Mouse (Mus musculus): ENCODE measurements around the gene Ormdl3.

The Ormdl3 gene

DNA sequence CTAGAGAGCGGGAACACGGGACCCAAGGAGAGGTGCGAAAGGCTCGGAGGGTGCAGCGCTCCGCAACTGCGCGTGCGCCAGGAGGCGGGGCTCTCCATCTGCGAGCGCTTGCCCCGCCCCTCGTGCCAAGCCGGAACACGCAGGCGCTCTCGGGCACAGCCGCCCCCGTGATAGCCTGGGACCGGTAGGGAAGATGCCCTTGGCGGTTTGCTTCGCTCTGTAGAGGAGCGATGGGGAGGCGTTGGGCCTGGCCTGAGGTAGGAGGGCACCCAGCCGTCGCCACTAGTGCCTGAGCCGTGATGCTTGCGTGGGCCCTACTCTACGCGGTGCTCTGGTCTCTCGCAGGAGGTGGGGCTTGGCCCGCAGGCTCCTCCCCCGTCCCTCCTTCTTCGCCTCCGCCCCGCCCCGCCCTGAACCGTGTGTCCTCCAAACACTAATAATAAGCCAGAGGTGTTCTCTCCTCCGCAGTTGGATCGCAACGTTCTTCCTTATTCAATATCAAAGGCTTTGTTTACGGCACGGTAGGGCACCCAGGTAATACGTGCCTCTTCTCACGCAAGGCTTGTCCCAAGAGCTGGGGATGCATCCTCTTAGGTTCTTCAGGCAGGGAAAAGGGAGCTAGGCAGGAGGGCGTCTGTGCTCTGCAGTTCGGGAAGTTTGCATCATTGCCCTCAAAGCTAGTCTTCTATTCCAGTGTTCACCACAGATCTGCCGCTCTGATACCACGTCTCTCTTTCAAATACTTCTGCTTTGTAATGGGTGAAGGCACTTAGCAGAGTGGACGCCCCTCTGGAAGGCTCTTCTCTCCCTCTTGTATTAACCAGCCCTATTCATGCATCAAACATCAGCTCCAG is 36.0 kb downstream of the Ormdl3 start, which contains the start of gene Zpbp2:
TSS of gene Zpbp2 (plus strand) at position 123 of the 854 bp plus-strand sequence.
- DNase-seq (ENCODE audit: low read depth, low spot score), result peak; percentile 92

DNA sequence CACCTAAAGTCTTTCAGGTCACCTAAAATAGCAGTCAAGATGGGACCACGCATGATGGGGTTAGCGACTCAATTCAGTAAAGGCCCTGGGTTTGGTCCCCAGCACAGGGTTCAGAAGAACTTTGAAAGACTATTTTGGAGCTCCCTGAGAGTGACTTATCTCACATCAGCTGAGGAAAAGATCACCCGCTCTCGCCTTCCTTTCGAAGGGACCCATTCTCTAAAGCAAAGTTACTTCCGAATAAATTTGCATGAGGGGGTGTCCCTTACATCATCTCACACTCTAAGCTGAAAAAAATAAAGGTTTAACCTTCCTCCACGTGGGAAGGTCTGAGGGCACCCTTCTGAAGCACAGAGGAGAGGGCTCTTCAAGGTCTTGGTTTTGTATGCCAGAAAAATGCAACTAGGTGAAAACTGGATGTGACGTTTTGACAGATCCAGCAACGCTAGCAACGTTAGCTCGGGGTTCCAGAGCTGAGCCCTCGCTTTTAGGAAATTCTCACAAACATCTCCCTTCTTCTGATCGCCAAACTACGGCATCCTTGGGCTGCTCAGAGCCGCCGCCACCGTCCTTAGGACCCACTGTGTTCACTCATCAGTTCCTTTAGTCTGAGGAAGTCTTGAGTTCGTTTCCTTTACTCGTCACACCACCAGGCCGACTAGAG is 36.7 kb downstream of the Ormdl3 start:
- DNase-seq (ENCODE audit: low read depth, low spot score), result no peak

DNA sequence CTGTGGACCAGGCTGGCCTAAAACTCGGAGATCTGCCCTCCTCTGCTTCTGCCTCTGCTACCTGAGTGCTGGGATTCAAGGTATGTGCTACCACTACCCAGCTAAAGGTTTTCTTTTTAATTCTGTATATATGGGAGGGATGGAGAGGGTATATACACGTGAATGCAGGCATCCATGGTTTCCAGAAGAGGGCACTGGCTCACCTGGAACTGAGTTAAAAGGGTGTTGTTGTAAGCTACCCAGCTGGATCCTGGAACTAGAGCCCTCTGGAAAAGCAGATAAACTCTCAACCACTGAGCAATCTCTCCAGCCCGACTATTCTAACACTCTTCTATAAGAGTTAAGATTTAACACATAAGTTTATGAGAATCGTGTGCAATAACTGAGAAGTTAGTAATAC is 37.8 kb downstream of the Ormdl3 start:
- no peak for DNase-seq (ENCODE audit: low read depth, low spot score)

DNA sequence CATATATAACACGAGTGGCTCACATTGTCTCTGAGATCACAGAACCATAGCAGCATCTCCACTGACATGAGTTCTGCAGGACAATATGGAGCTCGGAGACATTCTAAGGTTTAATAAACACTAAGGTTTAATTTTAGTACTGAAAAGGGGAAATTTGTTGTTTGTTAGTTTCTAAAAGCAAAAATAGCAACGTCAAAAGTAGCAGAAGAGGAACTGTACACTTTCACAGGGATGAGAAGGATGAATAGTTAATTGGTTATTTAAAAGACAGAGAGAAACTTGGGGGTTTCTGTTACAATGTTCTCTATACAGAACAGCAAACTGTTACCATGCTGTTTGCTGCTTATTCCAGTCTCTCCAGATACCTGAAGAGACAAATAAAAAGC is 39.9 kb downstream of the Ormdl3 start:
- no peak for DNase-seq (ENCODE audit: low read depth, low spot score)

DNA sequence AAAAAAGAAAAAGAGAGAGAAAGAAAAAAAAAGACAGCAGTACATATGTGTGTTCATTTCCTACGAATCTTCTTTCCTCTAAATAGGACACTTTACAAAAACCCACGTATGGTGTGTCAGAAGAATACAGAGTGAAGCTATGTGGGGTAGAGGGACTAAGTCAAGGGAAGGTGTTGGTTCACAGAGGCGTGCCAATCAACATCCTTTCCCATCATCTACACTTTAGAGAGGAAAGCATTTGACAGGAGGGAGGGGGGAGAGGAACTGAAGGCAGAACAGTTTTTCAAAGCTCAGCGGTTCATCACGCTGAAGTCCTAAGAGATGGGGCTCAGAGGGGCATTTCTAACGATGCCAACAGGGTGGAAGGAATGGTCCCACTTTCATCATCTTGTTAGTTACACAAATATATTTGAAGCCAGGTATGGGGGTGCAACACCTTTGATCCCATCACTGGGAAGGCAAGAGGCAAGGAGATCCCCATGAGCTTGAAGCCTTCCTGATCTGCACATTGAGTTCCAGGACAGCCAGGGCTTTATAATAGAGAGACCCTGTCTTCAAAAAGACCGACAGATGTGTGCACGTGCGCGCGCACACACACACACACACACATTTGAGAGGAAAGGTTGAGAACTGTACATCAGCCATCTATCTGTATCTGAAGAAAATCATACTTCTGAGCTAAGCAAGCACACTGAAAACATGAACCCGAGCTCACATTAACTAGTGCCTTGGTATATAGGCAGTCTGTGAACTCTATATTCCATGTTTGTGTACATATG is 40.5 kb downstream of the Ormdl3 start:
- no peak for DNase-seq (ENCODE audit: low read depth, low spot score)

DNA sequence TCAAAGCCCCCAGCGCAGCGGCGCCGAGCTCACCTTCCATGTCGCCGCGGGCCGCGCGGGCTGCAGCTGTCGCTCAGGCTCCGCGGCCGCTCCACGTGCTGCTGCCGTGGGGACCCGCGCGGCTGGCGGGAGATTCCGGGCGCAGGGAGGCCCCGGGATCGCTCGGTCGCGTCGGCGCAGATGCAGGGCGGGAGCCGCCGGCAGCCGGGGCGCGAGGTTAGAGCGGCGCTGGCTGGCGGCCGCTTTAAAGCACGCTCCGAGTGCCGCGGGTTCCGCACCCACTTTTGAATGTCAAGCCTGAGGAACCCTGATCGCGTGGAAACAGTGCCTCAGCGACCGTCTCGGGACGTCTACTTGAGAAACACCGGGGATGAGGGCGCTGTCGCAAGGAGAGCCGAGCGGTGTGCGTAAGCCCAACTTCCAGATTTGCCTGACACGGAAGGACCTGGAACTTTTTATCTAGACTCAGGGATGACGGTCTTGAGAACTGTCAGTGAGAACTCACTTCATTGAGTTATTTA is 41.4 kb downstream of the Ormdl3 start, which contains the start of gene Ikzf3:
TSS of gene Ikzf3 (minus strand) at position 321 of the 521 bp plus-strand sequence.
- no peak for DNase-seq (ENCODE audit: low read depth, low spot score)

DNA sequence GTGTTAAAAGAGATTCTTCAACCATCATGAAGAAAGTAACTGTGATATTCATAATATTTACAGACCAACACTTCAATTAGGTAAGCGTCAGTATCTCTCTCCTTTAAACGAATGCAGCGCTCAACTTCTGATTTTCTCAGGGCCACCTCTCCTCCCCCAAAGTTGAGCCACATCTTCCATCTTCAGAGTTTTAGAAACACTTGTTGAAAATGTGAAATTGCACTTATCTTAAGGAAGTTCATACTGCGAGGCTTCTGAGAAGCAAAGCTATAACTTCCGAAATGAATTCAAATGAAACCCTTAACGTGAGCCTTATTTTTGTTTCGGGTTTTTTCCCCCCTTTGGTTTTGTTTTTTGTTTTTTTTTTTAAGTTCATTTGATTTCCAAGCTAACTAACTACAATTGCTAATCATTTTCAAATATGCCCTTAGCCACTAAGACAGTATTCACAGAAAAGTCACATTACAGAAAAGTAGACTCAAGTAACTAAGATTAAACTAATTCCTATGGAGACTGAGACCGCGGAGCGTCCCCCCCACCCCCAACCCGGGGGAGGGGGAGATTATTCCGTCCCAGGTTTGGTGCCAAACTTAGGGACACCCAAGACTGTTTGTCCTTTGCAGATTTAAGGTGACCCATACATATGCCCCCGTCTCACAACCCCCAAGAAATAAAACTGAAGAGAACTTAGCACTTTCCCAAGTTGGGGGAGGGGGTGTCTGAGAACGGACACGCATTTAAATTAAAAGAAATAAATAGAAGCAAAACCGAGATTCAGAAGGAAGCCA is 42.1 kb downstream of the Ormdl3 start:
- peak; percentile 24 for DNase-seq (ENCODE audit: low read depth, low spot score)

DNA sequence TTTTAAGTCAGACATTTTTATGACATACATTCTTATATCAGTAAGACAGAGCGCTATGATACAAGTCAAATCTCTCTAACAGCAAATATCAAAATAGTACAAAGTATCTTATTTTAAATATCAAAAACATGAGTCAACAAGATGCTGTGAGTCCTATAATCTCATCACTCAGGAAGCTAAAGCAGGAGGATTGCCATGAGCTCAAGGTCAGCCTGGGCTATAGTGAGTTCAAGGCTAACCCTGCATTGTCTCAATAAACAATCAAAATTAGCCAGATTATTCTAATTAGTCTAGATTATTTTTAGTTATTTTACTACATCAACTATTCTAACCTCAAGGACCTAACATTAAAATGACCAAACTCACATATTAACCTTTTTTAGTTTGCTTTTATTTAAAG is 43.8 kb downstream of the Ormdl3 start:
- no peak for DNase-seq (ENCODE audit: low read depth, low spot score)

DNA sequence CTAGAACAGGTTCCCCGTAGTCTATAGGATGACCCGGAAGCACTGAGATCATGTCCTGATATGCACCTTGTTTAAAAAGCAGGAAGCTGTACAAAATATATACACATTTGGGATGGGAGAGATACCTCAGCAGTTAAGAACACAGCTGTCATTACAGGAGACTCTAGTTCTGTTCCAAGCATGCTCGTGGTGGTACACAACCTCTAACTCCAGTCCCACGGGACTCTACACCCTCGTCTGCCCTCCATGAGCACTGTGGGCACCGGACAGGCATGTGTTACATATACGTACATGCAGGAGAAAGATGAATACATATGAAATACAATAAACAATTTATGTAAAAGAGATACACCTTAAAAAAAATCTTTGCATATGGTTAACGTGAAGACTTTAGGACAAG is 44.6 kb downstream of the Ormdl3 start:
- DNase-seq (ENCODE audit: low read depth, low spot score), result no peak

DNA sequence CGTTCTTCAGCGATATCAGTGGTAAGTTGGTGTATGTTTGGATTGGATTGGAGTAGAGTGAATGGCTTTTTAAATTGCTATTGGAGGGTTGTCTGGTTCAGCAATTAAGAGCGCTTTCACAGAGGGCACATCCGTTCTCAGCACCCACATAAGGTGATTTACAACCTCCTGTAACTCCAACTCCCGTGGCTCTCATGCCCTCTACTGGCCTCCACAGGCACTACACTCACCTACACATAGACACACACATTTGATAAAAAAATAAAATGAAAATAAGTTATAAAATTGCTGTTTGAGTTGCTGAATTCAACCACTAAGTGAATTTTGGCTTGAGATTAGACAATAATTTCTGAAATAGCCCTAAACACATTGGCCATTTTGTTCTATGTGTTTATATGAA is 46.8 kb downstream of the Ormdl3 start:
- DNase-seq (ENCODE audit: low read depth, low spot score), result no peak

DNA sequence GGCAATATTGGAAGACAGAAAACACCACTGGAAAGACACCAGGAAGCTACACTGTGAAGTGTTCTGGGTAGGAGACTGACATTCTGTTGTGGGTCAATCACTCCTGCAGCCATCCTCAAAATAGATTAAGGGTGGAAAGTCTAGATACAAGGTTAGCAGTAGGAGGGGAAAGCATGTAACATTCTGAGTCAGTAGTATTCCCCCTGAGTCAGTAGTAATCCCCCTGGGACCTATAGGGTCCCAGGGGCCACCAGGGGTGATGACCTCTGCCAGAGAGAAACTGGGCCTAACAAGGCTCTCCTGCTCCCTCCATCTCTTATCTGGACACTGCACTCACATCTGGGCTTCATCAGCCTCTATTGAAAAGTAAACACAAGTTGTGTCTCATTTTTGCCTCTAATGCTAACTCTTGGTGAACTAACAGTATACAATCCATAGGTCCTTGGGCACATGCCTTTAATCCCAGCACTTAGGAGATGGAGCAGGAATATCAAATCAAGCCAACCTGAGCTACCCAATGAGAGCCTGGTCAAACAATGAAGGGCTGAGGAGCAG is 49.6 kb downstream of the Ormdl3 start:
- no peak for DNase-seq (ENCODE audit: low read depth, low spot score)
